Mouse (Mus musculus) G1E (cell line): ENCODE measurements around the gene Slc22a23. TPM values are rescaled to one million over a fixed set of nuclear protein-coding genes. Genes with fewer than 3 reads are reported as not detected.
"Not testable (repeated sequence)": the region's sequence is repeated elsewhere in the genome, so short reads cannot be mapped to it uniquely, and the experiment has no call there.

Experiments
- ATAC-seq: 2 replicates; pipeline ENCODE4 v1.8.0; 2016; ENCODE audit warnings: mild to moderate bottlenecking; ENCODE audit not compliant: insufficient number of reproducible peaks, poor library complexity, low FRiP score, severe bottlenecking; ENCODE audit errors: extremely low read depth
- DNase-seq: peaks from one replicate; pipeline ENCODE4 v3.0.0; 2012; ENCODE audit warnings: low spot score
- H3K27me3 ChIP-seq: 2 replicates; pipeline ENCODE4 v1.6.1; 2012; ENCODE audit warnings: mild to moderate bottlenecking, low read length, inconsistent platforms; ENCODE audit not compliant: insufficient read depth
- H3K36me3 ChIP-seq: replicated peaks from 2 replicates; pipeline ENCODE3; 2012; ENCODE audit warnings: mild to moderate bottlenecking, inconsistent platforms
- H3K4me1 ChIP-seq: 2 replicates; pipeline ENCODE4 v1.6.1; 2012; ENCODE audit warnings: low read depth, low read length, inconsistent platforms, mixed read lengths; ENCODE audit not compliant: insufficient read depth
- H3K4me3 ChIP-seq: 2 replicates; pipeline ENCODE4 v1.5.1; 2012; ENCODE audit warnings: low read depth, mild to moderate bottlenecking, inconsistent platforms, low read length, moderate library complexity, mixed read lengths
- H3K9me3 ChIP-seq: replicated peaks from 2 replicates; pipeline ENCODE4 v1.6.1; 2012; ENCODE audit warnings: inconsistent platforms
- CTCF ChIP-seq: IDR thresholded peaks from 2 replicates; pipeline ENCODE4 v1.5.1; 2012; ENCODE audit warnings: low read depth, low read length, inconsistent platforms, mixed read lengths
- GATA1 ChIP-seq: IDR thresholded peaks from 2 replicates; pipeline ENCODE4 v1.6.1; 2012; ENCODE audit warnings: borderline replicate concordance, low read length, inconsistent platforms, mixed read lengths
- GATA2 ChIP-seq: IDR thresholded peaks from 2 replicates; pipeline ENCODE4 v1.6.1; 2012; ENCODE audit warnings: low read depth, low read length, inconsistent platforms, borderline replicate concordance
- POLR2AphosphoS5 ChIP-seq: IDR thresholded peaks from 2 replicates; pipeline ENCODE4 v1.6.1; 2012; ENCODE audit warnings: low read depth, low read length, inconsistent platforms; ENCODE audit not compliant: insufficient replicate concordance
- TAL1 ChIP-seq: conservative IDR thresholded peaks from 2 replicates; pipeline ENCODE4 v1.6.1; 2012; ENCODE audit warnings: low read depth, low read length, inconsistent platforms, mixed read lengths
- polyA plus RNA-seq: library from polyadenylated mRNA; stranded (reverse); fragments of >175 nt; gene quantifications from 2 replicates; pipeline ENCODE4 v1.2.3, GENCODE M21; 2012
- total RNA-seq, 2 experiments: library from RNA; stranded (forward) in 1 of 2; stranded (reverse) in 1 of 2; fragments of 200-1000 nt in 1 of 2; fragments of >200 nt in 1 of 2; fragmentation: Nextera tagmentation in 1 of 2; gene quantifications; 2 replicates each; pipeline ENCODE4 v1.2.3; 2014 to 2017

Slc22a23 gene
- total RNA-seq (2014; fragmentation: Nextera tagmentation) = 24.9 and 68.0 TPM in 2 replicates
- total RNA-seq (2017) = 14.7 and 18.0 TPM in 2 replicates
- polyA plus RNA-seq = 43.8 and 49.3 TPM in 2 replicates

DNA sequence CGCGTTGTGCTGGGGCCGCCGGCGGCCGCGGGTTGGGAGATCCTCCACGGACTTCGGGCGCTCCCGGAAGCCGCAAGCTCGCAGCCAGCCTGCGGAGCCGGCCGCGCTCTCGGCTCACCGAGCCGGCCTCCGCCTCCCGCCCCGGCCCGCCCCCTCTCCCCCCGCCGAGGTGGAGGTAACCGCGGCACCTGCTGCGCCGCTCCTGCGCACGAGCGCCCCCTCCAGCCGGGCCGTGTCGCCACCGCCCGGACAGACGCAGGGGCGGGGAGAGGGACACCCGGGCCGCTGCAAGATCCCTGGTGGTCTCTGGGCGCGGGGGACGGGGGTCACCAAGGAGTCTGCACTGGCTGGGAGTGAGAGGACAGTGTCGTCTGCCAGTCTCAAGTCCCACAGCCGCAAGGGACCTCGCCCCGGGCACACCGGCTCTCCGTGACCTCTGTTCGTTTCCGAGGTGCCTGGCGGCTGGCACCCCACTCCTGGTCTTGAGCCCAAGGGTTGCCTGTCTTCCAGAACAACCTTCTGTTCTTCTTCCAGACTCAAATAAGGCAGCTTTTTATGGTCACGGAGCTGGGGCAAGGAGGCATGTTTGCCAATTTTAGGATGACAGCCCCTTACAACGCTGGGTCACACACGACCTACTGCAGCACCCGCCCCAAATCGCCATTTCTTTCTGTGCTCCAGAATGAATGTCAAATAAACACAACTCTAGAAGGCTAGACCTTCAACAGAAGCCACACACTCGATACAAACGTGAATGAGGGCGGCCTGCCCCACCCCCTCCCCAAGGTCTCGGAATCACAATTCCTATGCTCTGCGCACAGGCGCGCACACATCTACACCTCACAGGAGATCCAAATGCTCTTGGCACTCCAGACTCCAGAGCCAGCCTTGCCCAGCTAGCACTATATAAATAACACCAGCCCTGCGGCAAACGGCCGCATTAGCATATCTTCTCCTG, at the start of gene Slc22a23:
Slc22a23 (minus strand) TSS at position 55 of the 958 bp plus-strand sequence.
- Histone ChIP-seq H3K9me3 (no peaks in the 10 kb centered on the region), H3K36me3 (peaks cover 14% of the 10 kb centered on the region), H3K4me1 (peaks cover 81% of the 10 kb centered on the region), H3K4me3 (peak within 1 kb of the TSS; percentile 89), H3K27me3 (no peaks in the 10 kb centered on the region)
- ATAC-seq (no peak), DNase-seq (peak; percentile 67)
- TF ChIP-seq CTCF (no peak), TAL1 (no peak), GATA2 (no peak)

DNA sequence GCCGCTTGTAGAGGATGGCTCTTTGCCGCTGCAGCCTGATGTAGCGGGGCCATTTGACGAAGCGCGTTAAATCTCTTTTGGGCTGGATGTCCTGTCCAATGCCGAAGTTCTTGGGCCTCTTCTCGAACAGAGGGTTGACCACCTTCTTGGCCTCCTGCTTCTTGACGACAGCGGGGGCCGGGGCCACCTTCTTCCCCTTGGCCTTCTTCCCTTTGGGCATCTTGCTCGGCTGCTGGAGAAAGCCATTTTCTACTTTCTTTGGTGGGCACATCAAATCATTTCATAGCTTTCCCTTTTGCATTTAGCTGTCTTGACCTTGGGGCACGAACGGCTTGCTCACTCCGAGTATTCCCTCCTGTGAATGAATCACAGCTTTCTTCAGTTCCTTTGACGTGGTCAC, 49.3 kb upstream of the Slc22a23 start:
- not testable (repeated sequence) for ATAC-seq, H3K4me3 ChIP-seq

DNA sequence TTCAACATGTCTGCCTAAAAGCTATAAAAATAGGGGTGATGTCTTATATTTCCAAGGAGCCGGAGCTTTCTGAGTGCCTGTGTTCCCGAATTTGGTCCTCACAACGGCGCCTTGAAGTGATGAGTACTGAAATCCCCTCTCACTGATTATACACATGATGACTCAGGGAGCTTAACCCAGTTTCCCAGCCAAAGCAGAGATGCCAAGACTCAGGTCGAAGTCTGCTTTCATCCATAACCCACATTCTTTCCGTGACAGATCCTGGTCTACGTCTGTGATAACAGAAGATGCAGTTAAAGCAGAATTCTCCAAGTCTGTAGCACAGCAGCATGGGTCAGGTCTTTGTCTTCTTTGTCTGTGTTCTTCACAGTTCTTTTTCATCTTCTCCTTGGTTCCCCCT, 47.4 kb upstream of the Slc22a23 start:
- Histone ChIP-seq H3K4me1 (no peaks in the 10 kb centered on the region), H3K27me3 (peaks cover 8% of the 10 kb centered on the region; the same call in 1 of the 2 replicates), H3K36me3 (no peaks in the 10 kb centered on the region), H3K4me3 (no peak overlapping the region), H3K9me3 (no peaks in the 10 kb centered on the region)
- TF ChIP-seq TAL1 = no peak
- ATAC-seq (no peak), DNase-seq (no peak)

More for the DNA sequence above, 49.3 kb upstream of the Slc22a23 start:
- H3K4me1 ChIP-seq, DNase-seq, H3K36me3 ChIP-seq, H3K9me3 ChIP-seq: not testable (repeated sequence)
- peaks cover 11% of the 10 kb centered on the region; the same call in 1 of the 2 replicates for H3K27me3 ChIP-seq

DNA sequence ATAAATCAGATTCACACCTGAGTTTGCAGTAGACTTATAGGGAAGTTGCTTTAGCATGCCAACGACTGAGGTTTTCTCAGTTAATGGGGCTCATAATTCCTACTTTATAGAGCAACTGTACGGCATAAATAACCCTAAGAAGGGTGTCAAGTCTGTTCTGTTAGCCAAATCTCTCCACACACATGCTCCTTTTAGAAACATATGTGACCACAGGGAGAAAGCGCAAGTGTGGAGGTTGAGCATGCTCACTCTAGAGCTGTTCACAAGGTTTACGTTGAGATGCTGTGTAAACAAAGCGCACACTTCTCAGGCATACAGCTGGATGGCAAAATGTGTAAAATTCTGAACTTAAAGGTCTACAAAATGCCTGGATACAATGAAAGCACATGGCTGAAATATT, 43.2 kb upstream of the Slc22a23 start:
- DNase-seq (no peak), ATAC-seq (no peak)
- Histone ChIP-seq H3K4me3 (no peak overlapping the region), H3K36me3 (no peaks in the 10 kb centered on the region), H3K9me3 (no peaks in the 10 kb centered on the region), H3K27me3 (peaks cover 21% of the 10 kb centered on the region), H3K4me1 (no peaks in the 10 kb centered on the region)
- TF ChIP-seq GATA2 (no peak), GATA1 (no peak), TAL1 (no peak)

DNA sequence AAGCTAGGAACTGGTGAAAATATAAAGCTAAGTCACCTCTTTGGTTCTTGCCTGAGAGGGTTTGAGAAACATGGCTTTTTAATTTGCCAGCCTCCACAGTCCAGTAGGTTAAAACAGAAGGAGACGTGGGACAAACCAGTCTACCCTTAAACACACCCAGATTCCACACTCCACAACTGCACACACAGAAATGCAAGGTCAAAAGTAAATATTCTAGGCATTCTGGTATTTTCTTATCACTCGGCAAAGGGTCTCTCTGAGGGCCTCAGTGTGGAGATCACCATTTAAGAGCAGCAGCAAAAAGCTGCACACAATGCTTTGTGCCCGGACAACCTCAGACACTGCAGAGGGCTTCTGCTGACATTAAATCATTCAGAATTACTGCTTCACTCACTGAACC, 38.4 kb upstream of the Slc22a23 start:
- DNase-seq = no peak
- H3K4me1 ChIP-seq = no peaks in the 10 kb centered on the region
- no peak for ATAC-seq

DNA sequence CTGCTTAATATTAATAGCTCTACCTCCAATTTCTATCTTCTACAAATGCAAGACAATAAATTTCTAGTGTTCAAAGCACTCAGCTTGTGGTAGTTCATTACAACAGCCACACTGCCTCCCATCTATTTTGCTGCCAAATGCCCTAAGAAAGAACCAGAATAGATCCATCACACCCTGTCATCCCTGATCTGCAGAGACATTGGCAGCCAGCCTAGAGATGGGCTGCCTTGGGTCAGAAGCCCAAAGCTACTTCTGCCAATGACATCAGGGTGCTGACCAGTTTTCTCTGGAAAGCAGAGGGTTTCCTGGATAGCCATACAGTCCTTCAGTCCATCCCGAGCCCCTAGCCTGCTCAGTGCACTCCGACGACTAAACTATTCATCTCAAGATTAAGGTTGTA, 33.9 kb upstream of the Slc22a23 start:
- ATAC-seq (no peak), DNase-seq (no peak)
- TF ChIP-seq CTCF (no peak), TAL1 (no peak), POLR2AphosphoS5 (no peak), GATA2 (no peak), GATA1 (no peak)
- H3K4me3 ChIP-seq = no peak overlapping the region
- no peaks in the 10 kb centered on the region for H3K36me3 ChIP-seq
- H3K27me3 ChIP-seq = peaks cover 39% of the 10 kb centered on the region
- H3K4me1 ChIP-seq = no peaks in the 10 kb centered on the region
- no peaks in the 10 kb centered on the region for H3K9me3 ChIP-seq

More for the DNA sequence above, 38.4 kb upstream of the Slc22a23 start:
- Histone ChIP-seq H3K9me3 (no peaks in the 10 kb centered on the region), H3K36me3 (no peaks in the 10 kb centered on the region), H3K27me3 (peaks cover 32% of the 10 kb centered on the region), H3K4me3 (no peak overlapping the region)
- no peak for TF ChIP-seq GATA2
- TF ChIP-seq GATA1 = no peak
- TF ChIP-seq POLR2AphosphoS5 = no peak
- TF ChIP-seq CTCF = no peak
- no peak for TF ChIP-seq TAL1

DNA sequence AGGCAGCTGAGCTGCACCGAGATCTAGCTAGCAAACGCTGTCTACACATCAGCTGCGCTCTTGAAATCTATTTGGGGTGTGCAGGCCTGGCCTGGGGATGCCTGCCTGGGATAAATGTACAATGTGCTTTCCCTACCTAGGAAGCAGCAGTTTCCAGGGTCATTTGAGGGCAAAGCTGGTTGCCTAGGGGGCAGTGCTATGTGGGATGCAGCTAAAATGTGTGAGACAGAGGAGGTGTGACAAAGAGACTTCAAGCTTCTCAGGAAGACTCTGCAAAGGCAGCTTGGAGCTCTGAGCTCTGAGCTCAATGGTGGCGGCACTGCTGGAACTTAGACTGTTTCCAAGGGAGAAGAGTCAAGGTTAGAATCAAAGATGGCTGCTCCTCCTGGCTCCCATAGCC, 30.2 kb upstream of the Slc22a23 start:
- ATAC-seq (no peak), DNase-seq (no peak)
- no peak for TF ChIP-seq GATA2

More for the DNA sequence above, 30.2 kb upstream of the Slc22a23 start:
- peaks cover 41% of the 10 kb centered on the region for H3K27me3 ChIP-seq
- no peaks in the 10 kb centered on the region for H3K9me3 ChIP-seq
- no peak overlapping the region for H3K4me3 ChIP-seq
- no peaks in the 10 kb centered on the region for H3K4me1 ChIP-seq
- H3K36me3 ChIP-seq = no peaks in the 10 kb centered on the region
